Mouse (Mus musculus): ENCODE data around the gene Antxr2.
A peak's percentile ranks its signal among the peaks of the same experiment; 100 is the strongest.

Gene Antxr2

GRCm38 (mm10) chr5:97986656-97987294 is 44.1 kb downstream of the Antxr2 start:
- DNase-seq: no peak

GRCm38 (mm10) chr5:97983375-97983774 is 47.5 kb downstream of the Antxr2 start:
- no peak for DNase-seq

DNA sequence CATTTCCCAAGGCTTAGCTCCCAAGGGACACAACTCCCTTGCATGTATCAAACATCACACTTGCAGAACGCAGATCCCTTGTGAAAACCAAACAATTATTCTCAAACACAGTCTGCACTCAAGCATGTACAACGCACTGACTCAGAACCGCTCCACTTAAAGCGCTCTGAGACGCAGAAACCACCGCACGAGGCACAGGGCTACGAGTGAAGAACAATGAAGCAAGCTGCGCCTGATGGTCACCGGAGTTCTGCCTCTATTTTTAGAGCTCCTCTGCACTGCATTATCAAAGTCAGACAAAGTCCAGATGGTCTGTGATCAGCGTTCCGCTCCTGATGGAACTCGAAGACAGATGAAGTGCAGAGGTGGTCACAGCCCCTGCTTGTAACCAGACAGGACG is 50.4 kb downstream of the Antxr2 start:
- DNase-seq: no peak

- no peak for DNase-seq
These were observed 57.5 kb downstream of the Antxr2 start for GRCm38 (mm10) chr5:97973293-97973692.

DNA sequence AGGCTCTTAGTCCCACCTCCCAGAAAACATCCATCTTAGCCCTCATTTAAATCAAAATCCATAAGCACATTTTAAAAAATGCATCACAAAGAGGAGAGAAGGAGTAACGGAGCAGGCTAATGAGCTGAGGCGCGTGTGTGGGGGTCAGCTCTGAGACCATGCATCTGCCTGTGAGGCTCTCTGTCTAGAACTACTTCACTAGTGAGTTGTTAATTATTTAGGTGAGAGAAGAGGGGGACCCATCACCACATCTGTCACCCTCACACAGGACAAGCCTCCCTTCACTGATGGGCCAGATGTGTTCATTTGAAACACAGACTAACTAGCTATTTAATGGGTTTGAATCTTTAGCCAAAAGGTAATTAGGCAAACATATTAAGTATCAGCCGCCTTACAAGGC is 58.8 kb downstream of the Antxr2 start:
- no peak for DNase-seq

DNA sequence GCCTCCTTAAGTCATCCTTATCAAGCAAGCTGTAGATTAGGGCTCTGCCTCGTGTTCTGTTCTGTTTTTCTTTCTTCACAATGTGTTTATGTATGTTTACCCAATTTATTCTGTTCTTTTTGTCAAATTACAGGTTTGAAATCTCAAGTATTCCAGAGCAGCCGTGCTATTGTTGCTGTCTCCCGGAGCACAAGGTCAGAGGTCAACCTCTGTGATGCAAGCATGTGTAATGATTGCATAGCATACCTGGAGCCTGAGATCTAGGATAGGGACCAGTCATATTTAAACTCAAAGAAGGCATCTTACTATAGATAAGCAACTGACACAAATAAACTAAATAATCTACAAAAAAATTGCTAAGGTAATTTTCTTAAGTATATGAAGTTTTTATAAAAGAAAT is 59.6 kb downstream of the Antxr2 start:
- no peak for DNase-seq

DNA sequence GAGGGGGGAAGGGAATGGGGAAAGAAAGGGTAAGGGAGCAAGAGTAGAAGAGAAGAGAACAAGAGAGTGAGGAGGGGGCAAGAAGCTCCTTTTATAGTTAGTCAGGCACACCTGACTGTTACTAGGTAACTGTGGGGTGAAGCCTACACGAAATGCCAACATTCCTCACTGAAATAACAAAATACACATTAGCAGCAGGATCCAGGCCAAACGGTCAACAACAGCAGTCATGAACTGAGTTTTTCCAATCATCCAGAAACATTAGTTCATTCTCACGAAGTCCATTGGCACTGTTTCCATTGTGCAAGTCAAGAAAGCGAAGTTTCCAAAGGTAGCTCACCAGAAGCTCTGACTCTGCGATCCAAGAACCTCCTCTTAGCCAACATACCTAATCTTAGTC is 63.8 kb downstream of the Antxr2 start:
- no peak for DNase-seq

GRCm38 (mm10) chr5:97966101-97966500 is 64.7 kb downstream of the Antxr2 start:
- no peak for DNase-seq

- DNase-seq: no peak
These were observed 66.4 kb downstream of the Antxr2 start for GRCm38 (mm10) chr5:97964444-97964843.

DNA sequence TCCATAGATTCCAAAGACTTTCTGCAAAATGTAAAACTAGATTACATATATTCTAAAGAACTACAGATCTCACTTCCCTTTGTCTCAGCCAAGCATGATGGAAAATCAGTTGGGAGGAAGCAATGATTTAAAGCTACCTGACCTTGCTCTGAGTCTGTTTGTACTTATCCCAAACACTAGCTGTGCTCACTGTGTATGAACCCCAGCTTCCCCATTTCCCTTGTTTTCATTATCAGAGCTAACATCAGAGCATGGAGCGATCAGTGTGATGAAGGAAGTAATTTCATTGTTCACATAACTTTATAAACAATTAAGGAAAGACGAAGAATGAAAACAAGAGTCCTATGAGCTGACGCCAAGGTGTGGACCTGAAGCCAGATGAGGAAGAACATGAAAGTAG is 68.3 kb downstream of the Antxr2 start:
- DNase-seq: no peak

- no peak for DNase-seq
These were observed 69.1 kb downstream of the Antxr2 start for GRCm38 (mm10) chr5:97961786-97962185.

DNA sequence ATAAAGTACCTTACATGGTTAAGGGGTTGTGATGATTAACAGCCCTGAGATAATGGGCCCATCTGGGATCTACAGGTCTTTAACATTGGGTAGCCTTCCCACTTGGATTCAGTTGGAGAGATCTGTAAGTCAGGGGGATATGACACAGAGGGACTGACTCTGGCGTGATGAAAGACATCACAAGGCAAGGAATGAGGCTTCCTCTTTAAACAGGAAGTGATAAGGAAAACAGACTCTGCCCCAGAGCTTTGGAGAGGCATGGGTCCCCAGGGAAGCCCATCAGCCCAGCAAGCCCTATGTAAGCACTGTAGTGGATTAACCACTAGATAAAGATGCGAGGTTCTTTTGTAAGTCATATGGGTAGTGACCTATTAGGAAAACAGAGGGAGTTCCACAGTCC is 71.2 kb downstream of the Antxr2 start:
- no peak for DNase-seq

DNA sequence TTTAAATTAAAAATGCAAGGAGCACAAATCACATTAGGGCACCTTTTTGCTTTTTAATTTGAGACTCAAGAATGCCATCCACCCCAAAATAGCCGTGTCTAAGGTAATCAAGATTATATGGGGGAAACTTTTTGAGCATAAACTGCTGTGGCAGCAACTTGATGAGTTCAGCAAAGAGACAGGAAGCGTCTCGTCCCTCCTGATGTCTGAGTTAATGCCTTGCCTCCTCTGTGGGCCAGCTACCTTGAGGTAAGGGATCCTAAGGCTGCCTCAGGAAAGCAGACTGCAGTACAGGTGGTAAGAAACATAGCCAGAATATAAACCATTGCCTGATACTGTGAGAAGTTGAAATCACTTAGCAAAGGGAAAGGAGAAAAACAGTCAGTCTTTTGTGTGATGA is 71.8 kb downstream of the Antxr2 start:
- no peak for DNase-seq

DNA sequence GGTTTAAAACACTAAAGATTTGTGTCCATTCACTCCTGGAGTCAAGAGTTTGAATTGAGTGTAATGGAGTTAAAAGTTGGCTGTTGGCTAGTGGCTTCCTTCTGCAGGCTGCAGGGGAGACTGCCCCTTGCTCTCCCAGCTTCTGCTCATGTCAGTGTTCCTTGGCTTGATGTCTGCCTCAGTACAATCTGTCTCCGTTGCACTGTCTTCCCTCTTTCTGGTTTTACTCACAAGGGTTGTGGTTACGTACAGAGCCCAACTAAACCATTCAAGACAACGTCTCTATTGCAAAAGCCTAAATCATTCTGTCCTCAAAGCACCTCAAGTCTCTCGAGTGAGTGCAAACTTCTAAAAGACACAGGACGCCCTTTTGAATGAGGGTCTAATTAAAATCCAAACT is 73.3 kb downstream of the Antxr2 start:
- DNase-seq: no peak

DNA sequence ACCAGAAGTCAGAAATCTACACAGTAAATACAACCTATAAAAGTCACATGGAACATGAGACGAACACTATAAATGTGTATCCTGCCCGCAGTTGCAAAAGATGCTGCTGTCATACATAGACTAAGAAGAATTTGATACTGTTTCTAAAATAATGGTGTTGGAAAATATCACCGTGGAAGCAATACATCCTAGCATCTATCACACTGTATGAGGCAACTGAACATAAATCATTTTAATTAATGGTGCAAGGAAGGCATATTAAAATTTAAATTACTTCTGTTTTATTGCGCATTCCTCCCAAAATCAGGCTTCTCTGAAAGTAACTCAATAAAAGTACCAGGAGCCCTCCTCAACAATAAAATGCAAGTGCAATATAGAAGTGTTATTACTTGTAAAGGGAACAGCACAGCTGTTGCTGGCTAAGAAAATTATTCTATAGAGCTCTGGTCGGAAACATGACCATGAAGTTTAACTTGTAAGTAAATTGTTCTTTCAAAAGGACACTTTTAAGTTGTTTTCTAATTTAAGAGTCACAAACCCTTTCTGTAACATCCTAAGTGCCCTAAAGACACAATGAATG is 76.6 kb downstream of the Antxr2 start:
- no peak for DNase-seq

DNA sequence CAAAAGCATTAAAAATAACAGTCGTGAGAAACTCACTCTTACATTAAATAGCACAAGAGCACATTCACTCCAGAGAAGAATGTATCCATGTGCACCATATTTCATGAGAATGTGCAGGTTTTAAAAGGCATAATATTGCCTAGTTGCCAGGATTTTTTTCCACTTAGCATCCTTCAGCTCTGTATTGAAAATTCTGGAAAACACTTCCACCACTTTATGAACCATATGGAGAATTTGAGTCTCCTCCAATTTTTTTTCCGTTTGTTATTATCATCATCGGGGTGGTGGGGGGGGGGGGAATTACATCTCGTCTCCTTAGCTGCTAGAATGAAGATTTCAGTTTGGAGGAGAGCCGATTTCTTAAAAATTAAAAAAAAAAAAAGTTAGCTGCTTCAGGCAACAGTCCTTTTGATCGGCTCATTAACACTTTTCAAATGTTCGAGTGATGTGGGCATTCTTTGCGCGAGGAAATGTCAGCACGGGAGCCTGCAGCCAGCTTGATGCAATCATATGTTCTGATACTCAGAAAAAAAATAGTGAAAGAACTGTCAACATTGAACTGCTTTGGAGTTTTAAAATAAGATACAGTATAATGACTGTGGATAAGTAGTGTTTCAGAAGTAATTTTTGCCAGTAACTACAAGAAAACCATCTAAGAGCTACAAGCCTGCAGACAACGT is 77.5 kb downstream of the Antxr2 start:
- DNase-seq: no peak

- DNase-seq: no peak
These were observed 83.6 kb downstream of the Antxr2 start for GRCm38 (mm10) chr5:97947261-97947660.

DNA sequence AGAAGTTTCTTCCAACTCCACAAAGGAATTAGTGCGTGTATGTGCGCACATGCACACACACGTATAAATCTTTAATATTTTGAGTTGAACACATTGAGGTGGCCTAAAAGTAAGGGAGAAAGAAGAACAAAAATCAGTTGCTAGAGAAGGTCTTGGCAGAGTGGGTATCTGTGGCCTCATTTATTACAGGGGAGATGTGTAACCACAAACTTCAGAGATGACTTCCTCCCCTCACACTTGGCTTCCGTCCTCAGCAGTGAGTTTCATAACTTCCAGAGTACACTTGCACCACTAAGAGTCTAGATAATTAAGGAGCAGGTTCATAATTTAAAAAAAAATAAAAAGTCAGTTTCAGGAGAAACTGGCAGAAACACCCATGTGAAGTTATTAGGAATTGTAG is 84.6 kb downstream of the Antxr2 start:
- DNase-seq: no peak

DNA sequence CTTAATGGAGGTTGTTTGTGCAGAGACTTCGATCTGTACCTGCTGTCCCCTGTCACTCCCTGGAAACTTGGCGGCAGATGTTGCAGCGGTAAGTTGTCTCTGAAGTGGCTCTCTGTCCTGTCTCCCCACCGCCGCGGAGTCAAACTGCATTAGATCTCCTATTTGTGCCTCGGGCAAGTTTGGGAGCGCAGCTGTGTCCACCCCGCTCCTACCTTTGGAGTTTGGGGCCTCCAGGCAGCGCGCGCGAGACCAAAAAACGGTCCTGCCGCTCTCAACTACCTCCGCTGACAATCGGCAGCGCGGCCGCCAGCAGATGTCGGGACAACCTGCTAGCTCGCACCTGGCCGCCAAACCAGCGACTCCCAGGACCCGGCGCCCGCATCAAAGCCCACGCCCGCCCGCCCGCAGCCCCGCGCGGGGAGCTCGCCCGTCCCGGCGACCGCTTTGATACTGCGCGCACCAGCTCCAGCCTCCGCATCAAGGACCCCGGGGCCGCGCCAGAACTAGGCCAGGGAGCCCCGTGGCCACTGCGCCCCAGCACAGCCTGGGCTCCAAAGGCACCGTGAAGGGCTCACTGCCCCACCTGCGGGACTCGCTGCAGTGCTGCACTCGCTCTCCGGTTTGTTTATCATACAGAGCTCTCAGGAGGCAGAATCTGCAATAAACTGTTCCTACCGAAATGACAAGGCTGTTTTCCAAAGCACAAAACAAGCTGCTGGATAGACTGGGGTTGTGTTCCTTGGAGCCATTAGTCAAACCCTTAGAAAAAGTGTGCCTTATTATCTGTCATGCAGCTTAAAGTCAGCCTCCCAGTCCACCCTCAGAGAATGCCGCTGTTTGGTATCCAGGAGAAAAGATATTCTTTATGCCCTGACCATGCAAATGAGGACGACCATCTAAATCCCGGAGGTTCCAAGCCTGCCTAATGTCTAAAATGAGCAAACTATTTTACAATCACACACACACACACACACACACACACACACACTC is 95.4 kb downstream of the Antxr2 start:
- DNase-seq: no peak

DNA sequence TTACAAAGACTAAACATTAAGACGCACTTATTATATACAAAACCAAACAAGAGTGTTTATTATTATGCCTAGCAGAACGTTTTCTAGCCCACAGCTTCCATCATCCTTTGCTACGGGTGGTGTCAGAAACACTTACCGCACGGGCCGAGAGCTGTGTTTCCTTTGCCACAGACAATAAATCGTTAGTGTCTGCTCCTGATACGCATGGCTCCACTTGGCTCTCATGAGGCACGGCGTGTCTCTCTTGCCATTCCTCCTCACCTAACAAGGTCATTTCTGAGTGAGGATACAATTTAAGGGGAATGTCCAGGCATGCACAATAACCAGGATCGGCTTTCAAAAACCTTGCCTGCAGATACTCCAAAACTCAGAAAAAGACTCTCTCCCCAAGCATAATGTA is 113.2 kb downstream of the Antxr2 start:
- no peak for DNase-seq

- no peak for DNase-seq
These were observed 116.0 kb downstream of the Antxr2 start for GRCm38 (mm10) chr5:97914890-97915289.

- peak; percentile 4 for DNase-seq
These were observed 116.9 kb downstream of the Antxr2 start for GRCm38 (mm10) chr5:97913901-97914300.

DNA sequence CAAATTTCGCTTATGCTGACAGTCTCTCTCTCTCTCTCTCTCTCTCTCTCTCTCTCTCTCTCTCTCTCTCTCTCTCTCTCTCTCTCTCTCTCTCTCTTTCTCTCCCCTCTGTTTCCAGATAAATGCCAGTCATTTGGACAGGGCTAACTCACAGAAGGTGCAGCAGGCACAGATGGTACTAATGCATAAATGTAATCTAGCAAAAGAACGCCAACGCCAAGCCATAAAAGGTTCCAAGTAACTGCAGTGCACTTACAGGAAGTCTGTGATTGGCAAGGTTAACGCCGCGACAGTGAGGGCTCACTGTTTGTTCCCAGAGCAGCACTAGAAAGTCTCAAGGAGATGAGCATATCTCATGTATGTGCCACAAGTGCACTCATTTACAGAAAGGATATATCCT is 123.4 kb downstream of the Antxr2 start:
- no peak for DNase-seq

All from kidney, adult 9 months (tissue).